Mouse (Mus musculus): ENCODE data around the gene Rnase1.

- no peak for TF ChIP-seq ZKSCAN1 (IDR thresholded peaks at IDR 0.05; ENCODE audit: borderline replicate concordance, low read depth, low read length)
- TF ChIP-seq RCOR1 (conservative IDR thresholded peaks at IDR 0.05; ENCODE audit: low read depth, low read length): no peak
- TF ChIP-seq POLR2A (IDR thresholded peaks at IDR 0.05; ENCODE audit: low read depth, low read length): no peak
- TF ChIP-seq CTCF (conservative IDR thresholded peaks at IDR 0.05 in 1 of 2, IDR thresholded peaks at IDR 0.05 in 1 of 2; ENCODE audit: low read depth in 2 of 2, low read length in 2 of 2): no peak
- TF ChIP-seq MEF2A (IDR thresholded peaks at IDR 0.05; ENCODE audit: borderline replicate concordance, low read depth, low read length): 0 out of 2 replicates have a peak, but pooled peaks have one; percentile 5
- no peak for TF ChIP-seq SMC3 (IDR thresholded peaks at IDR 0.05; ENCODE audit: low read depth, low read length)
- TF ChIP-seq USF1 (IDR thresholded peaks at IDR 0.05; ENCODE audit: low read depth, low read length): no peak
- TF ChIP-seq MAX (IDR thresholded peaks at IDR 0.05; ENCODE audit: low read length): no peak
- no peak for TF ChIP-seq ZMIZ1 (IDR thresholded peaks at IDR 0.05; ENCODE audit: low read depth, low read length)
- peak; percentile 34; the same call in 1 of the 2 replicates for TF ChIP-seq TCF12 (IDR thresholded peaks at IDR 0.05; ENCODE audit: low read depth, low read length)
These were observed 18.9 kb upstream of the Rnase1 start for GRCm38 (mm10) chr14:51165435-51165834.

All from CH12.LX (cell line).